In genomic region chr7:81559231-81559980, GRCm38 (mm10) we compare ENCODE assay signal across 28 mouse cellular contexts. TPM values are rescaled to one million over a fixed set of nuclear protein-coding genes. Genes with fewer than 3 reads are reported as not detected.
DNase-seq lines count a peak whose midpoint lies in the region; ATAC-seq and TF ChIP-seq lines count a peak whose summit lies in the region.
"Had no signal": no experiment of that assay in that cellular context is flagged by ENCODE, and none has a peak within 500 bp of the region (broad histone marks: within the 10 kb centered on the region; RNA-seq: fewer than 3 reads in every experiment).

No protein-coding gene starts in this region.

- no peak overlapping the region for H3K9ac ChIP-seq in forebrain, embryonic 13.5 days
- H3K9ac ChIP-seq in forebrain, embryonic 11.5 days (ENCODE audit: low read length), result no peak overlapping the region
- H3K9ac ChIP-seq in liver, postnatal 0 days (replicated peaks), result no peak overlapping the region
- H3K9ac ChIP-seq in liver, embryonic 12.5 days, result no peak overlapping the region
- H3K9ac ChIP-seq in midbrain, embryonic 12.5 days (replicated peaks), result no peak overlapping the region
- H3K9ac ChIP-seq in midbrain, embryonic 15.5 days, result no peak overlapping the region
- H3K9ac ChIP-seq: embryonic facial prominence, embryonic 13.5 days; heart, embryonic 12.5 days; heart, embryonic 15.5 days; hindbrain, embryonic 13.5 days; intestine, embryonic 15.5 days had no signal

- 0 out of 2 replicates have a peak overlapping the region, but pooled peaks have one; percentile 10 for H3K27ac ChIP-seq in forebrain, embryonic 13.5 days
- no peak overlapping the region for H3K27ac ChIP-seq in forebrain, embryonic 11.5 days (ENCODE audit: low read depth, low read length)
- no peak overlapping the region for H3K27ac ChIP-seq in liver, postnatal 0 days (ENCODE audit: low read depth)
- H3K27ac ChIP-seq in liver, embryonic 12.5 days, result no peak overlapping the region
- 0 out of 2 replicates have a peak overlapping the region, but pooled peaks have one; percentile 6 for H3K27ac ChIP-seq in midbrain, embryonic 12.5 days (replicated peaks)
- H3K27ac ChIP-seq in midbrain, embryonic 15.5 days, result no peak overlapping the region
- H3K27ac ChIP-seq: embryonic facial prominence, embryonic 10.5 days; embryonic facial prominence, embryonic 13.5 days; heart, adult 2 months; intestine, embryonic 15.5 days had no signal

- DNase-seq in forebrain, embryonic 11.5 days (ENCODE audit: low spot score), result no peak
- DNase-seq in heart, adult 11 months, result peak; percentile 70
- no peak for DNase-seq in heart, adult 8-10 months (ENCODE audit: low spot score)
- peak; percentile 8 for DNase-seq in liver, postnatal 0 days
- DNase-seq: adrenal gland, adult 8-10 months; adrenal gland, postnatal 25 days; cerebellum, adult 11-12 months; cerebellum, adult 8-10 months; cerebellum, postnatal 10 days; cerebellum, postnatal 36 days; embryo, embryonic 11 days; gastrocnemius, postnatal 25 days; heart, postnatal 10 days; heart, postnatal 36 days had no signal

- 89% methylated on average over 14 of the region's 14 CpGs for WGBS in forebrain, embryonic 13.5 days
- 86% methylated on average over 14 of the region's 14 CpGs for whole genome bisulfite sequencing in forebrain, embryonic 11.5 days
- WGBS in liver, postnatal 0 days (ENCODE audit: insufficient replicate concordance), result 74% methylated on average over 14 of the region's 14 CpGs
- WGBS in liver, embryonic 12.5 days (ENCODE audit: insufficient replicate concordance), result 66% methylated on average over 14 of the region's 14 CpGs
- 88% methylated on average over 14 of the region's 14 CpGs for WGBS in midbrain, embryonic 12.5 days
- whole genome bisulfite sequencing in midbrain, embryonic 15.5 days, result 91% methylated on average over 14 of the region's 14 CpGs

- no peaks in the 10 kb centered on the region for H3K27me3 ChIP-seq in forebrain, embryonic 13.5 days
- no peaks in the 10 kb centered on the region for H3K27me3 ChIP-seq in forebrain, embryonic 11.5 days (ENCODE audit: control insufficient read depth, insufficient read depth, low read length)
- no peaks in the 10 kb centered on the region for H3K27me3 ChIP-seq in liver, postnatal 0 days (ENCODE audit: insufficient read depth, low read length)
- peaks cover 11% of the 10 kb centered on the region for H3K27me3 ChIP-seq in liver, embryonic 12.5 days (replicated peaks)
- H3K27me3 ChIP-seq in midbrain, embryonic 12.5 days, result no peaks in the 10 kb centered on the region
- no peaks in the 10 kb centered on the region for H3K27me3 ChIP-seq in midbrain, embryonic 15.5 days (replicated peaks)
- H3K27me3 ChIP-seq: embryonic facial prominence, embryonic 13.5 days; heart, embryonic 12.5 days; heart, embryonic 15.5 days; hindbrain, embryonic 13.5 days; intestine, embryonic 15.5 days had no signal

- no peak for TF ChIP-seq CTCF in liver, postnatal 0 days (IDR thresholded peaks at IDR 0.05; ENCODE audit: low read depth)

- no peak overlapping the region for H3K4me3 ChIP-seq in forebrain, embryonic 13.5 days
- no peak overlapping the region for H3K4me3 ChIP-seq in forebrain, embryonic 11.5 days (ENCODE audit: low read depth, low read length)
- H3K4me3 ChIP-seq in liver, postnatal 0 days (ENCODE audit: low read depth, low read length), result no peak overlapping the region
- no peak overlapping the region for H3K4me3 ChIP-seq in liver, embryonic 12.5 days
- H3K4me3 ChIP-seq in midbrain, embryonic 12.5 days, result no peak overlapping the region
- no peak overlapping the region for H3K4me3 ChIP-seq in midbrain, embryonic 15.5 days
- H3K4me3 ChIP-seq: embryonic facial prominence, embryonic 10.5 days; embryonic facial prominence, embryonic 13.5 days; erythroblast, embryonic 14.5 days; heart, adult 2 months; heart, embryonic 12.5 days; heart, embryonic 15.5 days; hindbrain, embryonic 13.5 days; intestine, embryonic 15.5 days had no signal

- H3K9me3 ChIP-seq in forebrain, embryonic 13.5 days (replicated peaks), result no peaks in the 10 kb centered on the region
- no peaks in the 10 kb centered on the region for H3K9me3 ChIP-seq in forebrain, embryonic 11.5 days (ENCODE audit: control insufficient read depth, low read length)
- H3K9me3 ChIP-seq in liver, postnatal 0 days (ENCODE audit: low read length), result no peaks in the 10 kb centered on the region
- H3K9me3 ChIP-seq in liver, embryonic 12.5 days (replicated peaks), result no peaks in the 10 kb centered on the region
- no peaks in the 10 kb centered on the region for H3K9me3 ChIP-seq in midbrain, embryonic 12.5 days
- no peaks in the 10 kb centered on the region for H3K9me3 ChIP-seq in midbrain, embryonic 15.5 days
- H3K9me3 ChIP-seq: embryonic facial prominence, embryonic 10.5 days; embryonic facial prominence, embryonic 13.5 days; heart, embryonic 12.5 days; heart, embryonic 15.5 days; hindbrain, embryonic 13.5 days; intestine, embryonic 15.5 days had no signal

- H3K4me2 ChIP-seq in forebrain, embryonic 13.5 days, result no peak overlapping the region
- H3K4me2 ChIP-seq in forebrain, embryonic 11.5 days (ENCODE audit: low read depth, low read length, severe bottlenecking), result no peak overlapping the region
- H3K4me2 ChIP-seq in liver, postnatal 0 days (ENCODE audit: low read depth, low read length), result no peak overlapping the region
- no peak overlapping the region for H3K4me2 ChIP-seq in liver, embryonic 12.5 days
- H3K4me2 ChIP-seq in midbrain, embryonic 12.5 days (replicated peaks), result no peak overlapping the region
- H3K4me2 ChIP-seq in midbrain, embryonic 15.5 days, result no peak overlapping the region
- H3K4me2 ChIP-seq: embryonic facial prominence, embryonic 13.5 days; heart, embryonic 12.5 days; heart, embryonic 15.5 days; hindbrain, embryonic 13.5 days; intestine, embryonic 15.5 days had no signal

- no peaks in the 10 kb centered on the region for H3K36me3 ChIP-seq in forebrain, embryonic 13.5 days (ENCODE audit: poor library complexity, severe bottlenecking)
- H3K36me3 ChIP-seq in forebrain, embryonic 11.5 days (ENCODE audit: control insufficient read depth, insufficient read depth, low read length), result no peaks in the 10 kb centered on the region
- H3K36me3 ChIP-seq in liver, postnatal 0 days (replicated peaks; ENCODE audit: insufficient read depth, low read length), result no peaks in the 10 kb centered on the region
- H3K36me3 ChIP-seq in liver, embryonic 12.5 days, result no peaks in the 10 kb centered on the region
- no peaks in the 10 kb centered on the region for H3K36me3 ChIP-seq in midbrain, embryonic 12.5 days
- no peaks in the 10 kb centered on the region for H3K36me3 ChIP-seq in midbrain, embryonic 15.5 days (replicated peaks)
- H3K36me3 ChIP-seq: embryonic facial prominence, embryonic 10.5 days; embryonic facial prominence, embryonic 13.5 days; hindbrain, embryonic 13.5 days; intestine, embryonic 15.5 days had no signal

- TF ChIP-seq EP300 in liver, postnatal 0 days (IDR thresholded peaks at IDR 0.05; ENCODE audit: low read depth), result no peak

- peaks cover 14% of the 10 kb centered on the region for H3K4me1 ChIP-seq in forebrain, embryonic 13.5 days
- no peaks in the 10 kb centered on the region for H3K4me1 ChIP-seq in forebrain, embryonic 11.5 days (replicated peaks; ENCODE audit: control insufficient read depth, insufficient read depth, low read length)
- no peaks in the 10 kb centered on the region for H3K4me1 ChIP-seq in liver, postnatal 0 days (ENCODE audit: insufficient read depth)
- no peaks in the 10 kb centered on the region for H3K4me1 ChIP-seq in liver, embryonic 12.5 days
- 0 out of 2 replicates have a peak, but pooled peaks cover 4% of the 10 kb centered on the region for H3K4me1 ChIP-seq in midbrain, embryonic 12.5 days
- H3K4me1 ChIP-seq in midbrain, embryonic 15.5 days, result peaks cover 5% of the 10 kb centered on the region
- H3K4me1 ChIP-seq: intestine, embryonic 15.5 days had no signal

- no peak for ATAC-seq in forebrain, embryonic 13.5 days
- ATAC-seq in forebrain, embryonic 11.5 days (replicated peaks; ENCODE audit: low FRiP score), result no peak
- no peak for ATAC-seq in liver, postnatal 0 days
- no peak for ATAC-seq in liver, embryonic 12.5 days
- no peak for ATAC-seq in midbrain, embryonic 12.5 days (ENCODE audit: low FRiP score, low read depth)
- ATAC-seq in midbrain, embryonic 15.5 days (replicated peaks), result no peak
- ATAC-seq: activated CD4-positive, CD25-positive, alpha-beta regulatory T cell, adult 4 months; hindbrain, embryonic 16.5 days; intestine, embryonic 15.5 days had no signal

RNA-seq across cellular contexts. Expression of gene Fsd2, which starts 7.3 kb away (rescaled TPM):
- 0.10 TPM in 2 replicates for polyA plus RNA-seq in forebrain, embryonic 13.5 days (2015; fragmentation: Nextera tagmentation; extraction: Ambion mirVana)
- polyA plus RNA-seq in forebrain, embryonic 11.5 days (2014; fragmentation: Nextera tagmentation; extraction: Ambion mirVana), result 0.15 and 0.25 TPM in 2 replicates
- 100 to 1,000 TPM; 349 to 382 (median 364) TPM for total RNA-seq in heart, adult 8-10 months (2022)
- 0.28 and 0.50 TPM in 2 replicates for polyA plus RNA-seq in liver, postnatal 0 days (2015; fragmentation: Nextera tagmentation; extraction: Ambion mirVana)
- 0.05 and 0.06 TPM in 2 replicates for polyA plus RNA-seq in liver, embryonic 12.5 days (2016; fragmentation: Nextera tagmentation; extraction: Ambion mirVana)
- polyA plus RNA-seq in midbrain, embryonic 12.5 days (2016; fragmentation: Nextera tagmentation; extraction: Ambion mirVana), result 0.09 and 0.29 TPM in 2 replicates
- polyA plus RNA-seq in midbrain, embryonic 15.5 days (2015; fragmentation: Nextera tagmentation; extraction: Ambion mirVana), result 0.17 and 0.29 TPM in 2 replicates
- polyA plus RNA-seq: embryonic facial prominence, embryonic 10.5 days; erythroblast, embryonic 14.5 days had no signal

RNA-seq across cellular contexts. Expression of gene Whamm, which starts 11.7 kb away (rescaled TPM):
- 4.1 and 4.5 TPM in 2 replicates for polyA plus RNA-seq in forebrain, embryonic 13.5 days (2015; fragmentation: Nextera tagmentation; extraction: Ambion mirVana)
- polyA plus RNA-seq in forebrain, embryonic 11.5 days (2014; fragmentation: Nextera tagmentation; extraction: Ambion mirVana), result 5.3 and 7.1 TPM in 2 replicates
- 10 to 100 TPM in 1 of 4 experiments, 1 to 10 TPM in 3; 7.8 to 10.2 (median 8.4) TPM for total RNA-seq in heart, adult 8-10 months (2022)
- 7.0 and 8.1 TPM in 2 replicates for polyA plus RNA-seq in liver, postnatal 0 days (2015; fragmentation: Nextera tagmentation; extraction: Ambion mirVana)
- 8.2 and 9.6 TPM in 2 replicates for polyA plus RNA-seq in liver, embryonic 12.5 days (2016; fragmentation: Nextera tagmentation; extraction: Ambion mirVana)
- 5.5 and 7.6 TPM in 2 replicates for polyA plus RNA-seq in midbrain, embryonic 12.5 days (2016; fragmentation: Nextera tagmentation; extraction: Ambion mirVana)
- polyA plus RNA-seq in midbrain, embryonic 15.5 days (2015; fragmentation: Nextera tagmentation; extraction: Ambion mirVana), result 6.0 and 6.9 TPM in 2 replicates

Comparison
In these comparisons a context has a peak if more than half of its experiments do, and no peak if none do; other contexts are left out.
1. H3K27ac ChIP-seq: peak in forebrain, embryonic 13.5 days (single experiment) and midbrain, embryonic 12.5 days (single experiment); none in forebrain, embryonic 11.5 days (single experiment), liver, postnatal 0 days (single experiment), liver, embryonic 12.5 days (single experiment) and midbrain, embryonic 15.5 days (single experiment).
2. DNase-seq: peak in heart, adult 11 months (single experiment) and liver, postnatal 0 days (single experiment); none in forebrain, embryonic 11.5 days (single experiment) and heart, adult 8-10 months (single experiment).